Mouse (Mus musculus): ENCODE results near the gene Tlx2.

Tlx2 gene

DNA sequence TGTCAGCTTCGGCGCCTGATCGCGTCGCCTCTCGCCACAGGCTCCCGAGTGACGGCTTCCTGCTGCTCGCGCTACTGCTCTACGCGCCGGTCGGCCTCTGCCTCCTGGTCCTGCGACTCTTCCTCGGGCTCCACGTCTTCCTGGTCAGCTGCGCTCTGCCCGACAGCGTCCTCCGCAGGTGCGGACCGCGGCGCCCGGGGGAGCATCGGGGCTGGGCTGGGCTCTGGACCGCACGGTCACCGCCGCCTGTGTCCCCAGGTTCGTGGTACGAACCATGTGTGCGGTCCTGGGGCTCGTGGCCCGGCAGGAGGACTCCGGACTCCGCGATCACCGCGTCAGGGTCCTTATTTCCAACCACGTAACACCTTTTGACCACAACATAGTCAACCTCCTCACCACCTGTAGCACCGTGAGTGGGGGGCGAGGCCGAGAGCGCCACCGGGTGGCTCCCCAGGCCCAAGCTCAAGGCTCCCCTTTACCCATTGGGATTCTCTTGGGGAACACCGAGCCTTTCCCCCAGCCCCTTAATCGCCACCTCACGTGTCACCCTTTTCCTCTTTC lies 15.1 kb downstream of the Tlx2 start, which contains the start of gene Htra2:
Gene Htra2, minus strand, starts transcription at position 403 of the 561 bp plus-strand sequence.
- DNase-seq (ENCODE audit: low spot score): no peak

DNA sequence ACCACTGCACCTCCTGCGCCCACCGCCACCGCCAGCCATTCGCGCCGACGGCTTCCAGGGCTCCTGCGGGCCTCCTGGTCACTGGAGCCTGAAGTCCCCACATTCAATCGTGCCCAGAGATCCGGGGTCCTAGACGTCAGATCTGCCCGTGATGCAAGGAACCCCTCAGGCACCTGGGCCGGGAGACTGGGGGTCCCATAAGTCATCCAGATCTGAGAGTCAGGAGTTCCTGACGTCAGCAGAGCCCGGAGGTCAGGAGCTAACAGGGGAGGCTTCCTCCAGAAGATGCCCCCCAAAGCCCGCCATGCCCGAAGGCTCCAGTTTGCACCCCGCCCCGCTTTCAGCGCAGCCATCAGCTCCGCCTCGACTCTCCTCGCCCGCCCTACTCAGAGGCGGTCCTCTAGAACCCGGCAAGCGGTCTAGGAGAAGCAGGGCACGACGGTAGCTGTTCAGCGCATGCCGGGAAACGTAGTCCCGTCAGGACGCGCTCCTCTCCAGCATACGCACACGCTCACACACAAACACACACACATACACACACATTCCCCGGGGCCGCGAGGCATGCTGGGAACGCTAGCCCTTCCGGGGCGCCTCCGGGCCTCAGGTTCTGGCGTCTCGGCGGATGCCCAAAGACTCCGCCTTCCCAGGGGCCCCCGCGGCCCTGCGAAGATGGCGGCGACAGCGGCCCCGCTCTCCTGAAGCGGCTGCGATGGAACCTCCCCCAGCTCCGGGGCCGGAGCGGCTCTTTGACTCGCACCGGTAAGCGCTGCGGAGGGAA lies 15.8 kb downstream of the Tlx2 start, which contains the start of gene Aup1:
Gene Aup1, plus strand, starts transcription at position 448 of the 778 bp plus-strand sequence.
- peak; percentile 97 for DNase-seq (ENCODE audit: low spot score)

DNA sequence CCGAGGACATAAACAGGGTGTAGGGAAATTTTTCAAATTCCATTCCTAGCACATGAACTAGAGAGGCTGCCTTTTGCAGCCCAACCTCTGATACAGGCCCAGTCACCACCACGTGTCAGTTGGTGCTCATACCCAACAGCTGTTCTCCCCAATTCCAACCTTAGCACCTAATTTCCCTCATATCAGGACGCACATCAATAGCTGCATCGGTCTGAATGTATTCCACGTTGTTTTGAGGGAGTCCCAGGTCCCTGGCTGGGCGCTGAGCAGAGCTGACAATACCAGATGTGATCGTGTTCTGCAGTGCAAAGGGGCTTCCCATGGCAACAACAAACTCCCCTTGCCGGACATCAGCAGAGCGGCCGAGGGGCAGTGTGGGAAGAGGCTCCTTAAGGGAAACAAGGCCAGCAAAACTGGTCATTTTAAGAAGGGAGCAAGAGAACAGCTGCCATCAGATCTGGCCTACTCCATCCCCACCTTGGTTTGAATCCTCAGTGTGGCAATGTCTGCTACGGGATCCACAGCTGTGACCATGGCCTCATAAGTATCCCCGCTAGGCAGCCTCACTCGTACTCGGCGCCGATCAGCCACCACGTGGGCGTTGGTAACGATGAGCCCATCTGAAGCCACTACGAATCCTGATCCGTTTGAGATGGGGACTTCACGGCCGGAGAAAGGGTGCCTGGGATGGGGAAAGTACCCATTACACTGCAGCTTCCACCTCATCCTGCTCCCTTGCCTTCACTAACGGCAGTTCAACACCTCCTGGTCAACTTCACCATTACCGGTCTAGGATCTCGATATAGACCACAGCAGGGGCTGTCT lies 16.7 kb downstream of the Tlx2 start:
- no peak for DNase-seq (ENCODE audit: low spot score)

DNA sequence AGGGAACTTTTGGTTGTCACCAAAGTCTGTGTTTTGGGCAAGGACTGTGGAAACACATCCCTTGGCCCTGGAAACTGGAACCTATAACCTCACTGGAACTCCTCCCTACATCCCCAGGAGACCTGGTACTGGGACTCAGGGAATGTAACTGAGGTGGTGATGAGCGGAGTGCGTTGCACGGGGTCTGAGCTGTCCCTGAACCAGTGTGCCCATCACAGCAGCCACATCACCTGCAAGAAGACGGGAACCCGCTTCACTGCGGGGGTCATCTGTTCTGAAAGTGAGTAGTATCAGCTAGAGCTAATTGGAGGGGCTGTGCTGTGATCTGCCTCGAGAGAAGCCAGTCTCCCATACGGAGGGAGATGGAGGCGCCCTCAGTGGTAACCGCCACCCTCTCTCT lies 20.7 kb downstream of the Tlx2 start:
- no peak for DNase-seq (ENCODE audit: low spot score)

DNA sequence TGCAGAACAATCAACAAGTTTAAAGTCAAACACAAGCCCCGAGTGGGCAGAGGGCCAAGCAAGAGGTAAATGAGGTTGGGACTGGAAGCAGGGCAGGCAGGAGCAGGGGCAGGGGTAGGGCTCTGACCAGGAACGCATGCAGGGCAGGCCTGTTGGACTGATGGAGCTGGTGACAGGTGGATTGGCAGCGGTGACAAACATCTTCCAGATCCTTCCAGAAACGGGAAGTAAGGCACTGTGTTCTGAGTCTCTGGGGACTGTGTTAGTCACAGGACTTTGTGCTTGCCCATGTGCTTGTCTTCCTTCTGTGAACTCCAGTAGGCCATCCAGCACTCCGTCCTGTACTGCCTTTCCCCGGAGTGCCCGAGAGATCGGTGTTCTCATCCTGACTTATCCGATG lies 25.4 kb downstream of the Tlx2 start:
- no peak for DNase-seq (ENCODE audit: low spot score)

DNA sequence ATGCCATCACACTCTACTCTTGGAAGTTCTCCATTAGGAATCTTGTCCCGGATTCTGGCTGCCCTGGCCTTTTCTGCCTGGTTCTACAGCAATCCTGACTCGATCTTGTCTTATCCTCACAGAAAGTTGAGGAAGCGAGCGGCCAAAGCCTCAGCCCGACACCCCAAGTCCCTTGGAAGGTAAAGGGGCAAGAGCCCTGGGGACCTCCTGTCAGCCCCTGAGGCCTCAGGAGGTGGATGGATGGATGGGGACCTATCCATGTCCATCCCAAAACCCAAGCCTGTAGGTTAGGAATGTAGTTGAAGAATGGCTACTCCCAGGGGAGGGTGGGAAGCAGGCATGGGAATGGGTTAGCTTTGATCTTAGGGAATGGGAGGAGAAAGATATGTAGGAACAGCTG lies 26.1 kb downstream of the Tlx2 start:
- DNase-seq (ENCODE audit: low spot score): no peak

DNA sequence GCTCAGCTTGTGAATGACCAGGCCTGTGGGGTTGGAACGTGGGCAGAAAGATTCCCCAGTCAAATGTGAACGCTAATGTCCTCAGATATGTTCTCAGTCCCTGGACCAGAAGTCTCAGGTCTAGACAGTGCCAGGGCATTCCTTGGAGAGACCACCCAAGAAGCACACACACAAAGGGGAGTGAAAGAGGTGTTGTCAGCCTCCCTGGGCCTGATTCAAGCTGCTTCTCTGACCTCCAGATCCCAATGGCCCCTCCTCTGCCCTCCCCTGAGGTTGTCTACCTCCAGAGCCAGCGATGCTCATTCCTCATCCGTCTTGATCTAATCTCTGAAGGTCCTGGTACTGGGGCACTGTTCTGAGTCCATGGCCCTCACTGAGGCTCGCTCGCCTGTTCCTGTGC lies 26.5 kb downstream of the Tlx2 start:
- no peak for DNase-seq (ENCODE audit: low spot score)

DNA sequence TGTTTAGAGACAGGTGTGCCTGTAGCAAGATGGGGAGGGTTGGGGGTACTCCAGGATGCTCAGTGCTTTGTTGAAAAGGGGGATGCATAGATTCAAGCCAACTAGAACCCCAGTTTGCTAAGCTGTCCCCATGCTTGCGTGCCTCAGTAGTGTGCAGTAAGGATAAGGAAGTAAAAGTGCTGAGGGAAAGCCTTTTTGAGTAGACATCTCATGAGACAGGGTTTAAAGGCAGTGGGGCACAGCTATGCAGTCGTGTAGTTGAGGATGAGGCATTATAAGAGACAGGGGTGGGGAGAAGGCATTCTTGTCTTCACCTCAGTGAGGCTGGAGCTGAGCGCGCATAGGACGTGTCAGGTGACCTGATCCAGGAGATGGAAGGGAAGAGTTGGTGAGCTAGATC lies 29.5 kb downstream of the Tlx2 start:
- no peak for DNase-seq (ENCODE audit: low spot score)

DNA sequence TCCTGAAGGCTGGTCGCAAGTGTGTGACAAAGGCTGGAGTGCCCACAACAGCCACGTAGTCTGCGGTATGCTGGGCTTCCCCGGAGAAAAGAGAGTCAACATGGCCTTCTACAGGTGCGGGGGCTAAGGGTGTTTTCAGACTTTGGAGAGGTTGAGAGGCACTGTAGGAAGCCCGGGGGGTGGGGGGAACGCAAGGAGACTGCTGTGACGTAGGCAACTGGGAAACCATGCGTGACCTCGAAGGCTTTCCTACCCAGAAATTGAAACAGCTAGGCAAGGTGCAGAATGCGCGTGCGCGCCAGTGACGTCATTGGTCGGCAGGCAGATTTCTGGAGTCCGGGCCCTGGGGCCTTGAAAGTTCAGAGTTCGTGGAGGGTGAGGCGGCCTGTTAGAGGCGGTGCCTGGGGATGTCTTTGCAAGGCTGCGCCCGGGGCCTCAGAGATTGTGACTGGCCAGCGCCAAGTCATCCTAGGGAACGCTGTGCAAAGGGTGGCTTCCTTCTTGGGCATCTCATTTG lies 31.5 kb downstream of the Tlx2 start:
- DNase-seq (ENCODE audit: low spot score): peak; percentile 78

DNA sequence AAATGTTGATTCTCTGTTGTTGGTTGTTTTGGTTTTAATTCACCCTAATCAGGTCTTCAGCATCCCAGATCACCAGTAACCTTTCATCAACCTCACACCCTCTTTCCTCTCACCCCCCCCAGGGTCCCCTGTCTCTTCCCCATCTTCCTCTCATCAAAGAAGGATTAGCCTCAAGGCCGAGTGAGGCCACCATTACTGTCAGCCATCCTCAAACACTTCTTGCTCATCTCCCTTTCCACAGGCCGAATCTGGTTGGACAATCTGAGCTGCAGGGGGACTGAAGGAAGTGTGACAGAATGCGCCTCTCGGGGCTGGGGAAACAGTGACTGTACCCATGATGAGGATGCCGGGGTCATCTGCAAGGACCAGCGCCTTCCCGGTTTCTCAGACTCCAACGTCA lies 32.9 kb downstream of the Tlx2 start:
- no peak for DNase-seq (ENCODE audit: low spot score)

DNA sequence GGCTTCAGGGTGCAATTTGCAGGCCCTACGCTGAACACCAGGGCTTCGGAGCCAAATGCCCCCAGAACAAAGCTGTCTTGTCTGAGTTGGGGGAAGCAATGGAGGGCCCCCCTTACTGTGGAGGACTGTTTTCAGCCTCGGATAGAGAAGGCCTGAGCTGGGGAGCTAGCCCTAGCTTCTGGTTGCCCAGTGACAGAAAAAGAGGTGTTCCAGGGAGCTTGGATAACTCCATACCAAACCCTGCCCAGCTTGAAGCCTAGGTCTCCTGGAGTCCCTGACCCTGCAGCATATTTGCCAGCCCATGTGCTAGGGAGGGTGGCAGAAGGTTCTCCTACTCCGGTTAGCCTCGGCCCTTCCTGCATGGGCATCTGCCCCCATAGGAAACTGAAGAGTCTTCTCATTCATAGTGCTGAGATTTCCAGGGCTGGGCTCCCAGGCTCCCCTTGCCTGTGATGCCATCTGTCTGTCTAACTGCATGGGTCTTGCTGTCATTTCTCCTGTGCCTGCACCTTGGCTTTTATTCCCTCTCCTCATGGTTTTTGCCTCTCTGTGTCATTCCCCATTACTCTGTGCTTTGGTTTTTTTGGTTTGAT lies 35.5 kb downstream of the Tlx2 start:
- DNase-seq (ENCODE audit: low spot score): no peak

DNA sequence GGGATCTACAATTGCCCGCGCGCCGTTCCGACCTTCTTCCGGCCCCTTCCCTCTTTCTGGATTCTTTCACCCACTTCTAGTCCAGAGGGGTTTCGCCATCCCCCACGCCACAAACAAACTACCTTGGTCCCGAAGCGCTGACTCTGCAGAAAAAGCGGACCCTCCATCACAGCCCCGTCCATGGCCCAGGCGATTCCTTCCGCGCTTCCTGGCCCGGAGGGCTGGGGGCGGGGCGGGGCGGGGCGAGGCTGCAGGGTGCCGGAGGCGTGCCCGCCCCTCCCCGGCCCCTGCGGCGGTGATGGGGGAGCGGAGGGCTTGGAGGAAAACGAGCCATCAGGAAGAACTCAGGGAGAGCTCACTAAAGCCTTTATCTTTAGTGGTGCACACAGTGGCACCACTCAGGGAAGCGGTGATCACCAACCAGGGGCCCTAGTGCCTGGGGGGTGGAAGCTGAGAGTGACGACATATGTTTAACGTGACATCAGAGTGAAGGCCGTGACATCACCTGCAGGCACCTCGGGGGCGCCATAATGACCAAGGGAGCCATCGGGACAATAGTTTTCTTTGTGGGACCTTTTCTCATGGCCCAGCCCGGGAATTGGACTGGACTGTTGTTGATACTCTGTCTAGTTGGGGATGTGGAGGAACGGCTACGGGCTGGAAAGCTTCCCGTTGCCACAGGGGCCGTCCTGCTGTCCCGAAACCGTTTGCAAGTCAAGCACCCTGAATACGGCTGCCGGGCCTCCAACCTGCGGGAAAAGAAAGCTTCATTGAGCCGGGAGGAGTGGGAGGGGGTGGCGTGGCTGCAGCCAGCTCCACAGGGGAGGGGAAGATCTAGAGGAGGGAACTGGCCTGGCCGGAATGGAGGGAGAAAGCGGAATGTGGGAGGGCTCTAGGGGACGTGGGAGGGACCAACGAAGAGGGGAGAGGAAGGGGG lies 36.6 kb downstream of the Tlx2 start, which contains the start of the genes Dok1 and Loxl3:
Gene Dok1, minus strand, starts transcription at position 223 of the 937 bp plus-strand sequence.
Gene Loxl3, plus strand, starts transcription at position 925 of the 937 bp plus-strand sequence.
- peak; percentile 75 for DNase-seq (ENCODE audit: low spot score)

DNA sequence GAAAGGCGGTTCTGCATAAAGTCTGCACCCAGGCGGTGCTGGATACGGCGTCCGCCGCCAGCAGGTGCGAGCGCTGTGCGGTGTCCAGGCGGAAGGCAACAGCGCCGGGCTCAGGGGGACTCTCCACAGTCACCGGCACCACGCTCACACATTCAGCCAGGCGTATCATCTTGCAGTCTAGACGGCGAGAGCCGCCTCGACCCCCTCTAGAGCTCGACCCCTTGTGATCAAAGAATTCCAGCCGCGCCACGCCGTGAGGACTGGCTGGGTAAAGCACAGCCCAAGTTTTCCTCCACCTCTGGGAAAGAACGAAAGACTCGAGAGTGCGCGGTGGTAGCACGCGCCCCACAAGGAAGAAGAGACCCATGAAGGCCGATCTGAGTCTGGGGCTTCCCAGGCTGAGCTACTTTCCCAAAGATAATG lies 37.3 kb downstream of the Tlx2 start:
- DNase-seq (ENCODE audit: low spot score): no peak

DNA sequence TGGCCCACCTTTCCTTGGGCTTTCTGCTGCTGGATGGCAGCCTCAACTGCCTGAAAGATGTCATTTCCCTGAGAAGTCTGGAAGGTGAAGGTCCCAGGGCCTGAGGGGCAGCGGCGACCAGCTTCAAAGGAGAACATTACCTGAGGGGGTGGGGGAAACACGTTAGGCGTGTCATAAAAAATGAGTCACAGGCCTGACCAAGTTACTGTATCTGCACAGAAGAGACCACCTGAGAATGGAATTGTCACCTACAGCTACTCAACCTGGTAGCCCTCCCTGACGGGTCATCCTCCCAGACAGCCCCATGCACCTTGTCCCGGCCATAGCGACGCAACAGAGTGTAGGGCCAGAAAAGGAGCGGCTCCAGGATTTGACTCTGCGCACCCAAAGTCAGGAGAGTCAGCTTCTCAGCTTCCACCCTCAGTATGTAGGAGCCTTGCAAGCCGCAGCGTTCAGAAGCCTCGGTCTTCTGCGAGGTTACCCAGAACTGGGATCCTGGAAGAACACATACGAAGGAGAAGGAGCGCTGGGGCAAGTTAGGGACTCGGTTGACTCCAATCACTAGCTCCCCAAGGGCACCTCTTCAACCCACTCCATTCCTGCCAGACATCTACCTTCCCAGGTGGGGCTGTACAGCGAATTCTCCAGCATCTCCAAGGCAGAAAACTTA lies 38.0 kb downstream of the Tlx2 start:
- no peak for DNase-seq (ENCODE audit: low spot score)

DNA sequence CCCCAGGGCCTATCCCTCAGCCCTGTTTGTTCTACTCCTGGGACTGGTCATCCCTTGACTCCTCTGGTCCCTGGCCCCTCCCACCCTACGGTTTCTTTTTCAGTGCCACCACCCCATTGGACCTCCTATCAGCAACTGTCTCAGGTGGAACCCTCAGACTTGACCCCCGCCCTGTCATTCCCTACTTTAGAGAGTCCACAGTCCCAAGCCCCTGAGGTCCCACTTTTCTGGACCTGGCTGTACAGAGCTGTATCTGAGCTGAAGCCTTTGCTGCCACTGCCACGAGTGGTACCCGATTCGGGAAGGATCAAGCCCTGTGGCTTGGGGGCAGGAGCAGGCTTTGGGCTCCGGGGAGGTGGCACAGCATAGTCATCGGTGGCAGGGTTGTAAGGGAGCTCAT lies 39.0 kb downstream of the Tlx2 start:
- no peak for DNase-seq (ENCODE audit: low spot score)

DNA sequence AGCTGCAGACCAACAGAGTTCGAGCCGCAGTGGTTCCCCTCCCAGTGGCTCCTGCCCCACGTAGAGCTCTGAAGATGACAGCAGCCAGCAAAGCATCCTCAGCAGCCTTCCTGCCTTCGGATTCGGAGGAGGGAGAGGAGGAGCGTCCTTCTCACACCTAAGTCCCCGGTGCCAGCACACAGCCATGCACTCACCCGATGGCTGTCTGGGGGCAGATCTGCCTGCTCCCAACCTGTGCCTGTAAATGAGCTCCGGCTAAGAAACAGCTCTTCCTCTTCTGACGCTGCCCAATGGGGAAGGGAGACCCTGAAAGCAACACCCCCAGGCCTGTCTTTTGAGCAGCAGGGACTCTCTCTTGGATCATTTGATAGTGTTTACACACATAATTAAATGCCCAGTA lies 40.3 kb downstream of the Tlx2 start:
- DNase-seq (ENCODE audit: low spot score): no peak

DNA sequence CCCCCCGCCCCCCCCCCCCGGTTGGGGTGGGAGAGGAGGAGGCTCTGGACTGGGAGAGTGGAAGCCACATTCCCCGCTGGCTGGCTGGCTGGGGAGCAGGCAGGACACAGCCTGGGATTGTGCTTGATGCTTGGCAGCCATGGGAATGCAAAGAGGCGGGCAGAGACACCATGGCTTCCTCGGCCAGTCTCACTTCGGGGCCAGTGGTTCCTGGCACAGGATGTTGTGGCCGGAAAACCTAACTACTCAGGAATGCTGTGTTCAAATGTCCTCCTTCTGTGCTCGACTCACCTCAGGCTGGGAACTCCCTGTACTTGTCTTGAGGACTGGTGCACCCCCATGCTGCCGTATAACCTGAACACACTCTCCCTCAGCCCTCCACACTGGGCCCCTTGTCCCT lies 42.4 kb downstream of the Tlx2 start:
- no peak for DNase-seq (ENCODE audit: low spot score)

DNA sequence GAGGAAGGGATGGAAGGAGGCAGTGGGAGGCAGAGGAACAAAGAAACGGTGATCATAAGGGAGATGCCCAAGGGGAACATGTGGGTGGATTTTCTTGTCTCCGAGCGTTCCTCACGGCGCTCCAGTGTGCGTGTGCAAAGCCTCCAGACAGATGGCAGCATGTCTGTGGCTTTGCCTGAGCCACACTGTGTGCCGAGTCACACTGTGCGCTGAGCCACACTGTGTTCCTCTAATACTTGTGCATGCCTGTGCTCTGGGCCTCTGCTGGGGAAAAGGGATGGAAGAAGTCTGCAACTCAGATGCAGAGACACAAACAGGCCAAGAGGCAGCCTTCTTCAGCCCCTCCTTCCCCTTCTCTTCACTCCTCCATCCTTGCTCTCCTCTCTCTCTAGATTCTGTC lies 42.8 kb downstream of the Tlx2 start:
- no peak for DNase-seq (ENCODE audit: low spot score)

DNA sequence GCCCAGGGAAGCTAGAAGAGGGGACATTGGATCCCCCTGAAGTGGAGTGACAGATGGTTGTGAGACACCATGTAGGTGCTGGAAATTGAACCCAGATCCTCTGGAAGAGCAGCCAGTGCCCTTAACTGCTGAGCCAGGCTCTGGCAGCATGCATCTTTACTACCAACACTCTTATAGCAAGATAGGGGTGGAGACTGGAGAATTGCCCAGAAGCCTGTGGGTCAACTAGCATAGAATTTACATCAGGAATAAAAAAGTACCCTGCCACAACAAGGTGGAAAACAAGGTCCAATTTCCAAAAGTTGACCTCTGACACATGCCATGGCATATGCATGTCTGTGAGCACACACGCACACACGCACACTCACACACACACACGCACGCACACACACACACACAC lies 44.9 kb downstream of the Tlx2 start:
- DNase-seq (ENCODE audit: low spot score): no peak

DNA sequence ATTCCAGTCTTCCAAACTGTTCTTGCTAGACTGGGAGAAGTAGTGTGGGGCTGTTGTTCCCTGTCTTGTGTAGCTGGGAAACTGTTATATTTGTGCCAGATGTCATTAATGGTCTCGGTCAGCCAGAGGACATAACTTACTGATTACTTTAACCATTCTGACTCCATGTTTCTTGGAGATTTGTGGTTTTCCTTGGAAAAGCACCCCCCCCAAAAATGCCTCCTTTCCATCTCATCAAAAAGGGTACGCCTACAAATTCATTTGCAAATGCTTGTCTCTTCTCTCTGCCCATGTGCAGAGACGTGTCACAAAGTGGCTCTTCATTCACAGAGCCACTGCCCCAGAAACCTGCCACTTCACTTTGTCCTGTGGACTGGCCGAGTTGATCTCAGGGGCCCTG lies 45.7 kb downstream of the Tlx2 start:
- no peak for DNase-seq (ENCODE audit: low spot score)
